Mouse (Mus musculus): Measurements from ENCODE around the gene Zfp526.
"Not testable (repeated sequence)": the region's sequence is repeated elsewhere in the genome, so short reads cannot be mapped to it uniquely, and the experiment has no call there.

Zfp526 gene

DNA sequence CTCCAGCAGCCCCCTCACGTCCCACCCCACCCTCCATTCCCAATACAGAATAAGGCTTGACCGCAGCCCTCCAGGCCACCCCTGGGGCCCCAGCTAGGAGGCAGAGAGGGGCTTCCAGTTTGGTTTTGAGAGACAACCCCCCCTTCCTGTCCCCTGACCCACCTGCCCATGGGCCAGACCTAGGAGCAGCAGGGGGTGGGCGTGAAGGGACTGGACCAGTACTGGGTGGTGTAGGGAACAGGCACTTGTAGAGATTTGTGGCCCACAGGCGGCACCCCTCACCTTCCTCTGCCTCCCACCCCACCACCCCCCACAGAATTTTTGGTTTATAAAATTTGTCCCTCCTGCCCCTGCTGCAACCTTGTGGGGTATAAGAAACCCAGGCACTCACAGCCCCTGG, 22.1 kb downstream of the Zfp526 start:
- no peak for DNase-seq

DNA sequence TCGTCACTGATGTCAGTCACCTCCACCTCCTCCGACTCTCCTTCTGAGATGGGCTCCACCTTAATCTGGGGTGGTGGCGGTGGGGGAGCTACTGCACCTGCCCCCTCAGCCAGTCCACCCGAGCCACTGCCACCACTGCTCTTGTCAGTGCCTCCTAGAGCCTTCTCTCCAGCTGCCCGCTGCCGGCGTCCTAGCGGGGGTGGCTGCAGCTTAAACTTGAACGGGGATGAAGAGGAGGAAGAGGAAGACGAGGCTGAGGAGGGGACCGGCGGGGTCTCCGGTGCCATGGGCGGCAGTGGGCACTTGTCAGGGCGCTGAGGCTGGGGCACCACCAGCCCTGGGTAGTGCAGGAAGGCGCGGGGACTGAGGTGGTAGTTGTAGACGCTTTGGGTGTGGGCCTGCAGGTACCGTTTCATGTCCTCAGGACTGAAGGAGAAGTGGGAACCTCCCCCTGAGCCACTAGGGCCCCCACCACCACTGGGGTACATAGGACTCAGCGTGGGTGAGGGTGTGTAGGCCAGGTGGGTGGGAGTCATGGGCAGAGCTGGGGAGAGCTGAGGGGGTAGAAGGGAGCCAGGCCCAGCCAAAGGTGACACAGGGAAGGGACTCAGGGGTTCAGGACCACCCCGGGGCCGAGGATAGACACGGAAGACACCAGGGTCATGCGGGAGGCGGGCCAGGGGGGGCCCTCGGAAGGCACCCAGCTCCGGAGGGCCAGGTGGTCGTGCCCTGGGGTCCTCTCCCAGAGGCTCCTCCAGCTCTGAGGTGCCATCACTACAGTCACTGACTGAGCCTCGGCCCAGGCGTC, 23.5 kb downstream of the Zfp526 start:
- DNase-seq, result no peak

DNA sequence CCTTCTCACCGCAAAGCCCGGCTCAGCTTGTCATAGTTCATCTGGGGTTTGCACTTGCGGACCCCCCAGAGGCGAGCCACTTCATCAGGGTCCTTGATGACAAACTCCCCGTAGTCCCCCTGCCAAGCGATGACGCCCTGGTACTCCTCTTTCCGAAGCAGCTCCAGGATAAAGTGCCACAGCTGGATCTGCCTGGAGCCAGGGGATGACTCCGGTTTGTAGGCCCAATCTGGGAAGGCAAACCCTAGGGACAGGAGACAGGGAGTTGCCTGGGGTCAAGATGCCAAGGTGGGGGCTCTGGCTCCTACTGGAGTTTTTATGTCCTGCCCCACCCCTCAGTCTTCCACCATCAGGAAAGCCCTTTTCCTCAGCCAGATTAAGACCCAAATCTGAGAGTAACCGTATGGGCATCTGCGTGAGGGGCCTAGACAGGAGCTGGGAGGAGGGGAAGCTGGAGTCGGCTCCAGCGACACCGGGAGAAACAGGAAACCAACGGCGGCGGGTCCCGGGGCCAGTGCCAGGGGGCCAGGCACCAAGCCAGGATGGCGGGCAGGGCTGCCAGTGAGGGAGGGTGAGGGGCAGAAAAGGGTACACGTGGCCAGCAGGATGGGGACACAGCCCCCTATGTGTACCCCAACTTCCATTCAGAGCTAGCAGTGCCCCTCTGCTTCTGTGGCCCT, 25.0 kb downstream of the Zfp526 start:
- peak; percentile 65 for DNase-seq

DNA sequence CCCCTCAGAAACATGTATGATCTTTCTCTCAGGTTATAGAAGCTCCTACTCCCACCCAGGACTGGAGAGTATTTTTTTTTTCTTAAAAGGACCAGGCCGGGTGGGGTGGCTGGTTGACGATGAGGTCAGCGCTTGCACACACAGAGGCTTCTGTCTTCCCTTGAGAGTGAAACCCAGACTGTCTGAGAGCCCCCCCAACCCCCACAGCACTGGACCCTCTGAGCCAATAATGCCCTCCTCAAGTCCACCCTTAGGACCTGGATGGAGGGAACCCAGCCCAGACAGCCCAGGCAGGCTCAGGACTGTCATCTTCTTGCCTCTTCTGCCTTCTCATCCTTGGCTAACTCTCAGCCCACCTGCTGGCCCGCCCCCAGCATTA, 25.5 kb downstream of the Zfp526 start:
- DNase-seq, result no peak

DNA sequence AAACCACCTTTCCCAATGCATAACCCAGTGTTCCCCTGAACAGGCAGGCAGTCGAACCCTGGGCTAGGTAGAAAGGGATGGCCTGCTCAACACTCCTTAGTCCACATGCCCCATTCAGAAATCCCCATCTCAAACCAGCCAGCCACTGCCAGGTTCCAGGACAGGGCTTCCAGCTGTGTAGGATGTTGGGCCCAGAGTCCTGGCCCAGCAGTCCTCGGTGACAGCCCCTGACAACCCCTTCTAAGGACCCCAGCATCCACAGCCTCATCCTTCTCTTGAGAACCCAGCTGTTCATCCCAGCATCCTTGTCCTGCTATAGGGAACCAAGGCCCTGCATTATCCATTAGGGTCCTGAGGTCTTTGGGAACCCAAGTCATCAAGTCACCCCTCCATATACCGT, 26.3 kb downstream of the Zfp526 start:
- DNase-seq, result no peak

DNA sequence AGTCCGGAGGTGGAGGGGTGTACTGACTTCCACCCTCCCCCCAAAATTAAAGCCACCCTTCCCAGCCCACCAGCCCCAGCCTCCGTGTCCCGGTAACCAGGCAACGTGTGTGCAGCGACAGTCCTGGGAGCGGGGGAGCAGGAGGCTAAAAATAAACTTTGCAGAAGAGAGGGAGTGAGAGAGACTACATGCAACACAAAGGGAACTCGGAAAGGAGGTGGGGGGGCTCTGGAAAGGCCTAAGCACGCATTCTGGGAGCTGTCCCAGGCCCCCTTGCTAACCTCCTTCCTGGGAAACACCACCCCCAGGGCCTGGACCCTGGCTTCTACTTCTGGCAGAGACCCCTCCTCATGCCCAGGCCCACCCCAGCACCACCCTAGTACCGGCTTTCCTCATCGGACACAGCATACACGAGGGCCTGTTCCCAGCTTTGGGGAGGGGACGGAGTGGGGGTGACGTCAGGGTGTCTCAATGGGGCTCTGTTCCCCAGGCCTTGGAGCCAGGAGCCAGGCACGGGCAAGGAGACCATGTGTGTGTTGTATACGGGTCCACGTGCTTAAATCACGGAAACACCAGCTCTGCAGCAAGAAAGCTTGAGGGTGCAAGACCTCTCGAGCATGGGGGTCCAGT, 26.9 kb downstream of the Zfp526 start:
- peak; percentile 80 for DNase-seq

DNA sequence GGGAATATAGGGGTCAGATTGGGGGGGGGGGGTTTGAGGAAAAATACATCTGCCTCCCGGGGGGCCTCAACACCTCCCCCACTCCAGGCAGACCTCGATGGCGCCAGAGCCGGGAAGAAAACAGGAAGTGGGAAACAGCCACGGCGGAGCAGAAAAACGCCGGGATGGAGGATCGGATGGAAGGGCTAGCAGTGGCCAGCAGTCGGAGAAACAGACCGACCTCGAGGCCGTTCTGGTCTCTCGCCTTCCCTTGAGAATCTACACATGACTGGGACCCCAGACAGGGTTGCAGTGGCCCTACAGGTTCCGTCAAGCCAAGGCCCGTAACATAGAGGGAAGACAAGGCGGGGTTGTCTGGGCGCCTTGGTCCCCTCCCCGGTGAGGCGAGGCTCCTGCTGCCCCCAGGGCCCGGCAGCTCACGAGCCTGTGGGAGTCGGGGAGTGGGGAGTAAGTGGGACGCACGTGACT, 27.7 kb downstream of the Zfp526 start:
- DNase-seq, result no peak

DNA sequence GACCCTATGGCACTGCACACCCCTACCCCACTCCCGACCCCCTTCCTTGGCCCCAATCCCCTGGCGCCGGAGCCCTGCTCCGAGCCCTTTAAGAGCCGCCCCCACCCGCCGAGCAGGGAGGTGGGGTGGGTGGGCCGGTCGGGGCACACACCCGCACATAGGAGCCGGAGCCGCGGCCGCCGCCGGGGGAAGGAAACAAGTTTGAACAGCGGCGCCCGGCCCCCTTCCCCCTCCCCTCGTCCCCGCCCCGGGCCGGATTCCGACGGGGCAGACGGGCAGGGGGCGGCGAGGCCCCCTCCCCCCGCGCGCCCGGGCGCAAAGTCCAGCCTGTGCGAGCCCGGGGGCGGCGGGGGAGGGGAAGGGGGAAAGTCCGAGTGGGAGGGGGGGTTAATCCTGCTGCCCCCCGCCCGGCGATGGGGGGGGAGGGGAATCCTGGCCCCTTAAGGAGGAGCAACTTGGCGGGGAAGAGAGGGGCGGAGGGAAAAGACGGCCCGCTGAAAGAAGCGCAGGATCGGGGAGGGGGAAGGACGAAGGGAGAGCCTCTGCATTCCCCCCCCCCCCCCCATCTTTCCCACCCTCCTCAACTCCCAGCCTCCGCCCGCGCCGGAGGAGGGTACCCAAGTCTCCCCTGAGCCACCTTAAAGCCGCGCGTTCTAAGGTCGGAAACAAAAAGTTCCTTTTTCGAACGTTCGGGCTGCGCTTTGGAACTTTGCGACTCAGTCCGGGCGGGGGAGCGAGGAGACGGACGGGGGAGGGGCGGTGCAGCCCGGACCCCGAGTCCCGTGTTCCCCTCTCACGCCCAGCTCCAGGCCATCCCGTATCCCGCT, 28.3 kb downstream of the Zfp526 start:
- peak; percentile 78 for DNase-seq

DNA sequence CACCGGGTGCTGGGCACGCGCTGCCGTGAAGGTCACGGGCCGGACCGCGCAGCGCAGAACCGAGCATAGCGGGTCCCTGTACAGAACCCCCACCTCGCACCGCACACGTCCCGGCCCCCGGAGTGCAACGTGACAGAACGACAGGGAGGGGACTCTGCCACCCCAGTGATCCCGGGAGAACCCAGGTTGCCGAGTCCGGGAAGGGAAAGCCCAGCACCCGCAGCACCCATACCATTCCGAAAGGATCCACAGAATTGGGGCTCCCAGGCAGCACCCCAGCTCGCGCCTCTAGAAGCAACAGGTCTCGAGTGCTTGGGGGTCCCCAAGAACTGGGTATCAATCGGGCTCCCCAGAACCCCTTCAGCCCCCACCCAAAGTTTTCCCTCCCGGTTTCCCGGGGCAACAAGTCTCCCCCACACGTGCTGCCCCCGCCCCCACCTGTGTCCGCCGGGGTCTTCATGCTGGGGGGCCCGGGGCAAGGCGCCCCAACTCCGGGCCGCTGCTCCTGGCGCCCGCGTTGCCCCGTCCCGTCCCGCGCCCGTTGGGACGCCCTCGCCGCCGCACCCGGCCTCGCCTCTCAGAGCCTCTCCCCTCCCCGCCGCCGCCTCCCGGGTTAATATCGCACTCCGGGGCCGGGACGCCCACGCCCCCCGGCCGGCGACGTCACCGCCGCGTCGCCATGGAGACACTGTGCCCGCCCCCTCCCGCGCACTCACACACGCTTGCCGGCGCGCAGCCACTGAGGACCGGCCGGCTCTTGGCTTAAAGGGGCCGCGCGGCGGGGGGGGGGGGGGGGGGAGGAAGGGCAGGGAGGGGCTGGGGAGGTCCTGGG, 29.1 kb downstream of the Zfp526 start, which contains the start of gene Erf:
Gene Erf (minus strand): TSS at position 621 of the 832 bp plus-strand sequence.
- peak; percentile 92 for DNase-seq

DNA sequence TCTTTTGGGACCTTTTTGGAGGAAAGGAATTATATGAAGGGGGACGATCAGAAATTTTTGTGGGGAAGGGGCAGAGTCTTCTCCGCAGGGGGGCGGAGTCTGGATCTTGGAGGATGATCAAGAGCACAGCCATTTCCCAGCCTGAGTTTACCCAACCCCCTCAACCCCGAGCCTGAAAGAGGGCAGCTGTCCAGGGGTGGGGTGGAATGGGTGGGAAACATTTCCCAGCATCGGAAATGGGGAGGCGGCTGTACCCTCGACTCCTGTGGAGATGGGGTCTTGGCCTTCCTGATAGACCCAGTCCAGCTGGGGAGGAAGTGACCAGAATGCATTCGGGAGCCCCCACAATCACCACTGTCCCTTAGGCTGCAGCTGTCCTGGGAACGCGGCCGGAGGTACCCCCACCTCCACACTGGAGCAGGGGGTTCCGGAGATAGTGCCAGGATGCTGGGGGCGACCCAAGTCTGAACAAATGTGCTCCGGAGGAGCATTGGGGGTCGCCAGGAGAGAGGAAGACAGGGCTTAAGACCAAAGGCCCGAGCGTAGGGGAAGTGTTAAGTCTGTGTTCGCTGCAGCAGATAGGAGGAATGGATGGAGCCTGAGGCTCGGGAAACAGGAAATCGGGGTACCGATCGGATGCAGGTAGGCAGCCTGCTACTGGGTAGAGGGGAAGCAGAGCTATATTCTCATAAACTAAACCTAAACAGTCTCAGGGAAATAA, 30.0 kb downstream of the Zfp526 start:
- DNase-seq, result peak; percentile 80

DNA sequence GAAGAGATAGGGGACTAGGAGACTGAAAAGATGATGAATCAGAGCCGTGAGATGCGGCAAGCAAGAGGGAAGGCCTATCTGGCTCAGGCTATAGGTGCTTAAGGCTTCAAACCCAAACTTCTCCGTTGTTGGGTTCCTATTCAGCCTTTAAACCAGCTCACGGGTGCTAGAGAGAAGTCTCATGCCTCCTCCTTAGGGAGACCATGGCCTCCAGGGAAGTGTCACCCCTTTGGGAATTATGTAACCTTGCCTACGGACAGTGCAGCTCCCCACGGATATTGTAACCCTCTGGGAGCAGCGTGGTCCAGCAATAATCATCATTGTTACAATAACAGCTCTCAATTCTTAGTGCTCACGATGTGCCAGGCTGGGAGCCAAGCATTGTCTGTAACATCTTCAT, 30.6 kb downstream of the Zfp526 start:
- no peak for DNase-seq

DNA sequence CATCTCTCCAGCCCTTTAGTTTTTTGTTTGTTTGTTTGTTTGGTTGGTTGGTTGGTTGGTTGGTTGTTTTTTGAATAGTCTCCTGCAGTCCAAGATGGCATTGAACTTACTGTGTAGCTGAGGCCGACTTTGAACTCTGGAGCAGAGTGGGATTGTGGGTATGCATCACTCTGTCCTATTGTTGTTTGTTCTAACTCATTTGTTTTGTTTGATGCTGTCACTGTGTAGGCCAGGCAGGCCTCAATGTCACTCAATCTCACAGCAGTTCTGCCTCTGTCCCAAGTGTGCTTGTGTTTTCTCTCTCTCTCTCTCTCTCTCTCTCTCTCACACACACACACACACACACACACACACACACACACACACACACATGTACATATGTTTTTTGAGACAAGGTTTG, 40.7 kb downstream of the Zfp526 start:
- no peak for DNase-seq

DNA sequence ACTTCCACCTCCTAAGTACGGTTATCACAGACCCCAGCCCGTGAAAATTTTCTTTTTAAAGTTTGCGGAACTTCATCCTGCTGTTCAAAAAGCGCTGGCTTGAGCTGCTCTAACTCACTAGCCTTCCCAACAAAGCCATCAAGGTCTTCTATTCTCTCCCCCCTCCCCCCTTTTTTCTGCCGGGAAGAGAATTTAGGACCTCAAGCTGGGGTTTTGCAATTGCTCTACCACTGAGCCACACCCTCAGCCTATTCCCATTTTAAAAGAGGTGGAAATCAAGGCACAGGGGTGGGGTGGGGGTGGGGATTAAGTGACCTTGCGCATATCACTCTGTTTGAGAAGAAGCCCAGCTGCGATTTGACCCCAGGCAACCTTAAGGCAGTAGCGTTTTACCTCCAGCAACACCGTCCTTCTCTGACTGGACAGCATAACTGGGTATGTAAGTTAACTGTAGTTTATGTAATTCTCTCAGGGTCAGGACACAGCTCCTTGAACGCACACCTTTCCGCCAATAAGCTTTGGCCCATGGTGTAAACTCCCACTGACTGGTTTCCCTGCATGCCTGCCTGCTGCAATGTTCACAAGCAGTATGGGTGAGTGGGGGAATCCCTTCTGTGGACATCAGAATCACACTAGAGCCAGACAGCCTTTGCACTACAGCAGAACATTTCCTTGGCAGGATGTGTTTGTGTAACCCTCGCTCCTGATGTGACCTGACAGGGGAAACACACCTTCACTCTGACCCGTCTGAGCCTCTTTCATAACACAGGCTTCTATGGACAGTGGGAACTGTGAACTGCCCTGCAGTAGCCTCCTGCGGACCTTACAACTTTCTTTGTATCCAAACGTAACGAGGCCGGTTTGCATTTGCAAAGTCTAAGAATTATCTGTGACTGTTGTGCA, 43.0 kb downstream of the Zfp526 start:
- DNase-seq, result peak; percentile 33

DNA sequence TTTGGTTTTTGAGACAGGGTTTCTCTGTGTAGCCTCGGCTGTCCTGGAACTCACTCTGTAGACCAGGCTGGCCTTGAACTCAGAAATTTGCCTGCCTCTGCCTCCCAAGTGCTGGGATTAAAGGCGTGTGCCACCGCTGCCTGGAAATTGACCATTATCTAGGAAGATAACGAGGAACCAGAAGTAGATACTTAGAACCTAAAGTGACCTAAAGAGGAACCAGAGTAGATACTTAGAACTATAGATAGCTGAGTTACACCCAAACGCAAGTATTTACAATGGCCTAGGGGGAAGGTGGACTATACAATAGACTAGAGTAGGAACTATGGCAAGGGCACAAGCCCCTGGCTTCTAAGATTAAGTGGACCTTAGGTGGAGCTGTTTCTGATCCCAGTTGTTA, 44.5 kb downstream of the Zfp526 start:
- DNase-seq, result not testable (repeated sequence)

DNA sequence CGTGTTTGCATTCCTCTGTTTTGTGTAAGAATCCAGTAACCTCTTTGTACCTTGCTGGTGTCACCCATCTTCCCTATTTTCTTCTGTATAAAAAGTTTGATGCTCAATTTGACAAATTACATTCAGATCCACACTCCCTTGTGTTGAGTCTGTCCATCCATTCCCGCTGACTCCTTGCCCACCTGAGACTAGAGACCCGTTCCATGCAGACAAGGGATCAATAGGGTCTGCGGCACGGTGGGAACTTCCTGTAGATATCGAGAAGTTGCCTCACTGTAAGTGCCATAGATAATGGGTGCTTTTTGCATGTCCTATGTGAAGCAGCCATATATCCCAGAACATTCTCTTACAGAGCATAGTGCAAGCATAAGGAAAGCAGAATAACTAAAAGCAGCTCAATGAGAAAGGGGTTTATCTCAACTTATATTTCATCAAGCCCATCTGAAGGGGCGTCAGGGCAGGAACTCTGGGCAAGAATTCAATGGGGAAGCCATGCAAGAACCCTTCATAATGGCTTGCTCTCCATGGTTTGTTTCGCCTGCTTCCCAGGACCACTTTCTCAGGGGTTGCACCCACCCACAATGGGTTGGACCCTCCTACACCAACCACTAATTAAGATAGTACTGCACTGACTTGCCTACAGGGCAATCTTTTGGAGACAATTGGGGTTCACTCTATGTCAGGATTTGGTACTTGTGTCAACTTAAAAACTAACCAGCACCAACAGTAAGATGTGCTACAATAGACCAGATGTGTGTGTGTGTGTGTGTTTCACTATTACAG, 45.1 kb downstream of the Zfp526 start:
- peak; percentile 67 for DNase-seq

DNA sequence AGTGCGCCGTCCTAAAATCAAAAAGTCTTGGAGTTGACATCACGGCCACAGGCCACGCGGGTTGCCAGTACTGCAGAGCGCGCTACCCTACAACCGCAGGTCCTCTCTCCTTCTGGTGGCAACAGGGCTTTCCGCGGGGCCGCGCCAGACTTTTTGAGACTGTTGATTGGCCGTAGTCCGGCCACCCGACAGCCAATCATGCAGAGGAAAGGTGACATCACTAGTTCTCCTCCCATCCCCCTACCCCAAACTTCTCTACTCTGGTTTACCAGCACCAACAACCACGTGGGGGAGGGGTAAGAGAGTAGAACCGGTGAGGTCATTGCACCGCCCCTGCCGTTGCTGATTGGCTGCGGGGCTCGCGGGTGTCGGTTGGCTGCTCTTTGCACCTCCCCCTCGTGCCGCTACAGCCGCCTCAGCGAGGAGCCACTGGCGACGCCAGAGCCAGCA, 46.1 kb downstream of the Zfp526 start, which contains the start of gene Cic:
Gene Cic (plus strand): TSS at position 404 of the 450 bp plus-strand sequence.
- peak; percentile 100 for DNase-seq

DNA sequence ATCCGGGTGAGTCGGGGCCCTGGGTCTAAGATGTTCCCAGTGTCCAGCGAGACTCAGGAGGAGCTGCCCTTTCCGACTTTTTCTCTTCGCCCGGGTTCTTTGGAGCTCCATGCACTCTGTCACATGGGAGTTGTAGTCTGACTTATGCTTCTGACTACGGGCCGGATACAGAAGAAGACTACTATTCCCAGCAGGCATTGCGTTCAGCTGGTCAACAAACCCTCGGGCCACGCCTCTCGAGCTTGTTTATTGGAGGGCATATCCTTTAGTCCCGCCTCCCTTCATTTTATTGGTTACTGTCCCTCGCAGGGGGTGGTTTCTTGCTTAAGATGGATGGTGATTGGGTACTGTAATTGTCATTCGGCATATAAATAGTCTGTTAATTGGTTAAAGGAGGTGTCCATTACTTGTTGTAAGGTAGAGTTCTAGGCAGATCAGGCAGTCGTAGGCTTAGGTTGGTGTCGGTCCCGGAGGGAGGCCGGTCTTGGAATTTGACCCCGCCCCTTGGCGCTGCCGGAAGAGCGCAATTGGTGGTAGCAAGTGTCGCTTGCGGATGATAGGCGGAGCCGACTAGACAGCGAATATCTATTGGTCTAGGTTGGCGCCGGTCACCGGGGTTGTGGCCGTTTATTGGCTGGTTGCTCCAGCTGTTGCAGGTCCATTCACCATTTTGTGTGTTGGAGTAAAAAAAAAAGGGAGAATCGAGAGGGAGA, 46.7 kb downstream of the Zfp526 start:
- DNase-seq, result peak; percentile 100

DNA sequence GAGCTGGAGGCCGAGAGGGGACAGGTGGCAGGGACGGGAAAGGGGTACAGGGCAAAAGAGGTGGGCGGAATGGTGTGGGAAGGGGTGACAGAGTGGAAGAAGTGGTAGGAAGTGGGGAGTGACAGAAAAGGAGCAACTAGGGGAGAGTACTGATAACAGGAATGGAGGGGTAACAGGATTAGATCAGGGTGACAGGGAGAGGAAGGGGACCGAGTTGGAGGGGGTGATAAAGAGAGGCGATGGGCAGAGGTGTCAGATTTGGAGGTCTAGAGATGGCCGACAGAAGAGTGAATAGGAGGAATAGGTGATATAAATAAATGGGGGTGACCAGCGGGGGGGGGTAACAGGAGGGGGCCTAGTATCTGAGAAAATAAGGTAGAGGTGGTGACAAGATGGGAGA, 47.4 kb downstream of the Zfp526 start:
- DNase-seq, result no peak

All from cerebellum, adult 9-11 months (tissue).